Mouse (Mus musculus): ENCODE data around the gene Scarf1.

Scarf1 gene

DNA sequence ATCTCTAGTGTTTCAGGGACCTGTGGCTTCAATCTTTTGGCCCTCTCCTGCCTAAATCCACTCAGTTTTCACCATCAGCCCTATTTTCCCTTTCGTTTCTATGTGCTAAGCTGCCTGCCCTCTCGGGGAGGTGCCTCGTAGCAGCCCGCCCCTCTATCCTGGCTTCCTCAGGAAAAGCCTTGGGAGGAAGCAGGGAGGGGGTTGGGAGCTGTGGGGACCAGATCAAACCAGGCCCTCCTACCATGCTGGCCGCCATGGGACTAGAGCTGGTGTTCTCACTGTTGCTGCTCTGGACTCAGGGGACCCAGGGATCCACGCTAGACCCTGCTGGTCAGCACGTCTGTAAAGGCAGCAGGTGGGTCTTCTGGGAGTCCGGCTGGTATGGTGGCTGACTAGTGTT, at the start of gene Scarf1:
TSS of gene Scarf1 (plus strand) at position 205 of the 400 bp plus-strand sequence.
- DNase-seq, result peak; percentile 89

DNA sequence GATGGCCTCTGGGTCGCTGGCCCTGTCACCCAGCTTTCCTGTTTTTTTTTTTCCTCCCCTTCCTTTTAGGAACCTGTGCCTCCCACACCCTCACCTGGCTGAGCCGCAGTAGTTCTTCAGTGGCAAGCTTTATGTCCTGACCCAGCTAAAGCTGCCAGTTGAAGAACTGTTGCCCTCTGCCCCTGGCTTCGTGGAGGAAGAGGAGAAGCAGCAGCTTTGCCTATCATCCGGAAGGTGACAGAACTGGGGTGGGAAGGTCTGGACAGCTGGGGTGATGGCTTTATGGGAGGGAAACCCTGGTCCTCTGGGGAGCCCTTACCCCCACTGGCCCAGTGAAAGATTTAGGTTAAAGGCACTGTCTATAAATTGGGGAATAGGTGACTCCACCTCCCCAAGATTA, 49.7 kb upstream of the Scarf1 start:
- DNase-seq, result no peak

GRCm38 (mm10) chr11:75464417-75464816, 48.9 kb upstream of the Scarf1 start:
- no peak for DNase-seq

DNA sequence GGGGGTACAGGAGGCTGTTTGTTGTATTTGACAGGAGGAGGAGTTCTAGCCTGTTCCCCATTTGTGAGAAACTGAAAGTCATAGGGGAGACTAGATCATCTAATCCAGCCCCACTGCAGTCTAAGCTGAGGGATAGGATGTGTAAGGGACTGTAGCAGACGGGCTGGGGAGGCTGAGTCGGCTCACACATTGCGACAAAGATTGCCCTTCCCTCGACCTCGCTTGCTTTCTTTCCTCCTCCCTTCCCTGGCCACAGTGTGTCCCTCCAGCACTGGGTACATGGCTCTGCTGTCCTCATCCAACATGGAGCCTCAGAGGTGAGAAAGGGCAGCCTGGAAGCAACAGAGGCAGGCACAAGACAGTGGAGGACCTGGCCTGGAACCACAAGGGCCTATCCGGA, 48.3 kb upstream of the Scarf1 start:
- no peak for DNase-seq

- DNase-seq, result no peak
Observed at GRCm38 (mm10) chr11:75466731-75467505, 46.4 kb upstream of the Scarf1 start.

GRCm38 (mm10) chr11:75467512-75468215, 45.7 kb upstream of the Scarf1 start:
- DNase-seq, result peak; percentile 84

- no peak for DNase-seq
Observed at GRCm38 (mm10) chr11:75468410-75468809, 44.9 kb upstream of the Scarf1 start.

GRCm38 (mm10) chr11:75469261-75469660, 44.1 kb upstream of the Scarf1 start:
- no peak for DNase-seq

DNA sequence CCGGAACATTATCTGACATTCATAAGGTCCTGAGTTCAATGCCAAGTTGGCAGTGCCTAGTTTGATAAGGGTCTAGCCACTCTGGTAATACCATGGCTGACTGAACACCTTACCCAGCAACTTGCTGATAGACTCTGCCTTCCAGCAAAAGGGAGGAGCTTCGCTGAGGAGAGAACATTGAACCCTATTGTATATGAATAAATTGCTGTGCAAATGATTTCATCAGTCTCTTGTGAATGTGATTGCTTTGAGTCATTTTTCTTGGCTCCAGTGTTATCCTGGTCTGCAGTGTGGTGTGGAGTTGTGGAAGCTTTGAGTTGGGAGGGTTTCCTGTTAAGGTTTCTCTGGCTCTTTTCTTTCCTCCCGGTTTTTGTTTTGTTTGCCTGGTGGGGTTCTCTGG, 42.7 kb upstream of the Scarf1 start:
- no peak for DNase-seq

- no peak for DNase-seq
Observed at GRCm38 (mm10) chr11:75472469-75473081, 40.8 kb upstream of the Scarf1 start.

GRCm38 (mm10) chr11:75473376-75473775, 40.0 kb upstream of the Scarf1 start:
- DNase-seq, result no peak

GRCm38 (mm10) chr11:75486192-75486591, 27.1 kb upstream of the Scarf1 start:
- no peak for DNase-seq

GRCm38 (mm10) chr11:75486601-75487285, 26.6 kb upstream of the Scarf1 start, which contains the start of gene Prpf8:
Prpf8 (plus strand) TSS chr11:75486816.
- DNase-seq, result peak; percentile 98

- DNase-seq, result no peak
Observed at GRCm38 (mm10) chr11:75487496-75487895, 25.8 kb upstream of the Scarf1 start.

DNA sequence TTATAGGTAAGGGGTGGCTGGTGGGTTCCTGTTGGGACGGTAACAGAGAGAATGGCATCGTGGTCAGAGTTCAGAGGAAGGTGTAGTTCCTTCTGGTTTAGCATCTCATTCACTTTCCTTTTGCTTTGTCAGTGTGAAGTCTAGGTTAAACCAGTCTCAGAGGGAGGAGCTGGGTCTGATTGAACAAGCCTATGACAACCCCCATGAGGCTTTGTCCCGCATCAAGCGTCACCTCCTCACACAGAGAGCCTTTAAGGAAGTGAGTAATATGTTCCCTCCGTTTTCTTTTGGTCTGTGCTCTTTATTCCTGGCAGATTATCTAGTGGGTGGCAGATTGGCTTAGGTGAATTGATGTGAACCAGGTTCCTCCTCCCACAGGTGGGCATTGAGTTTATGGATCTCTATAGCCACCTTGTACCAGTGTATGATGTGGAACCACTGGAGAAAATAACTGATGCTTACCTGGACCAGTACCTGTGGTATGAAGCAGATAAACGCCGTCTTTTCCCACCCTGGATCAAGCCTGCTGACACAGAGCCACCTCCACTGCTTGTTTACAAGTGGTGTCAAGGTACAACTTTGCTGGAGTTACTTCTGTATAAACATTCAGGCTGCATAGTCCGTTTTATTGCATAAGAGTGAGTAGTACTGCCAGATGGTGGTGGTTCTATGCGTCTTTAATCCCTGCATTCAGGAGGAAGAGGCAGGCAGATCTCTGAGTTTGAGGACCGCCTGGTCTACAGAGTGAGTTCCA, 18.9 kb upstream of the Scarf1 start:
- DNase-seq, result no peak

- DNase-seq, result no peak
Observed at GRCm38 (mm10) chr11:75498126-75498525, 15.2 kb upstream of the Scarf1 start.

- no peak for DNase-seq
Observed at GRCm38 (mm10) chr11:75508162-75508561, 5.2 kb upstream of the Scarf1 start.

GRCm38 (mm10) chr11:75508904-75509303, 4.4 kb upstream of the Scarf1 start:
- no peak for DNase-seq

DNA sequence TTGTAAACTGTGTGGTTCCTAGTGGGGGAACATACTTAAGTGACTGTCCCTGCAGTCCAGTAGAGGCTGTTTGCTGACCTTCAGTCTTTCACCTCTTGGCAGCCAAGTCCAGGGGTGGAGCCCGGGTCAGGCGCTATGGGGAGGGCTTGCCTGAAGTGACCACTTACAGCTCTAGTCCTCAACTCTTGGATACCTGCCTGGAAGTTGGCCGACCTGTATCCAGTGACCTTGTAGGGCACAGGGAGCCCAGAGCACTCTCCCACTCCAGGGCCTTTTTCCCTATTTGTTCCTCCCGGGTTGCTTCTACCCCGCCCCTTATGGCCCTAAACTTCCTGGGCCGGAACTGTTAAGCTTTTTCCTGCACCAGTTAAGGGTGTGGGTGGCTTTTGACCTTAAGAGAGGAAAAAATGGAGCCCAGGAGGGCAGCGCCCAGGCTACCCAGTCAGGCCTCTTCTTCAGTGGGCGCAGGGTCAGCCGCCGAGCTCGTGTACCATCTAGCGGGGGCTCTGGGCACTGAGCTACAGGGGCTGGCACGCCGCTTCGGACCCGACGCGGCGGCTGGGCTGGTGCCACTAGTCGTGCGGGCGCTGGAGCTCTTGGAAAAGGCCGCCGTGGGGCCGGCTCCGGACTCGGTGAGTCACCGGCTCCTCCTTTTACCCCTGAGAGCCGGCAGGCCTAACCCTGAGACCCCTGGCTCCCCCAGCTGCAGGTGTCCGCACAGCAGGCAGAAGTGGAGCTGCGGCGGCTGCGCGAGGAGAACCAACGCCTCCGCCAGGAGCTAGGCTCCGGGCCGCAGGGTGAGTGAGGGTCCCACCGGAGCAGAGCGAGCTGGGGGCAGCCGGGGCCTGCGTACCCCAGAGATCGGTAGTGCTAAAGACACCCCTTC, 3.4 kb upstream of the Scarf1 start, which contains the start of gene Rilp:
TSS of gene Rilp (plus strand) at position 354 of the 886 bp plus-strand sequence.
- peak; percentile 88 for DNase-seq

- DNase-seq, result peak; percentile 96
Observed at GRCm38 (mm10) chr11:75510627-75510993, 2.7 kb upstream of the Scarf1 start.

GRCm38 (mm10) chr11:75511213-75511612, 2.1 kb upstream of the Scarf1 start:
- DNase-seq, result peak; percentile 76
